Mouse (Mus musculus): Measurements from ENCODE around the gene Grk2. TPM values are rescaled to one million over a fixed set of nuclear protein-coding genes. Genes with fewer than 3 reads are reported as not detected.

Gene Grk2
- polyA plus RNA-seq, 1 experiment from 2014 or later = 14.4 TPM

GRCm38 (mm10) chr19:4301735-4302651, 4.0 kb downstream of the Grk2 start:
- H3K4me2 ChIP-seq = peak overlapping the region; percentile 88
- ATAC-seq = 0 out of 2 replicates have a peak, but pooled peaks have one; percentile 7
- 41% methylated on average over 21 of the region's 21 CpGs for WGBS

DNA sequence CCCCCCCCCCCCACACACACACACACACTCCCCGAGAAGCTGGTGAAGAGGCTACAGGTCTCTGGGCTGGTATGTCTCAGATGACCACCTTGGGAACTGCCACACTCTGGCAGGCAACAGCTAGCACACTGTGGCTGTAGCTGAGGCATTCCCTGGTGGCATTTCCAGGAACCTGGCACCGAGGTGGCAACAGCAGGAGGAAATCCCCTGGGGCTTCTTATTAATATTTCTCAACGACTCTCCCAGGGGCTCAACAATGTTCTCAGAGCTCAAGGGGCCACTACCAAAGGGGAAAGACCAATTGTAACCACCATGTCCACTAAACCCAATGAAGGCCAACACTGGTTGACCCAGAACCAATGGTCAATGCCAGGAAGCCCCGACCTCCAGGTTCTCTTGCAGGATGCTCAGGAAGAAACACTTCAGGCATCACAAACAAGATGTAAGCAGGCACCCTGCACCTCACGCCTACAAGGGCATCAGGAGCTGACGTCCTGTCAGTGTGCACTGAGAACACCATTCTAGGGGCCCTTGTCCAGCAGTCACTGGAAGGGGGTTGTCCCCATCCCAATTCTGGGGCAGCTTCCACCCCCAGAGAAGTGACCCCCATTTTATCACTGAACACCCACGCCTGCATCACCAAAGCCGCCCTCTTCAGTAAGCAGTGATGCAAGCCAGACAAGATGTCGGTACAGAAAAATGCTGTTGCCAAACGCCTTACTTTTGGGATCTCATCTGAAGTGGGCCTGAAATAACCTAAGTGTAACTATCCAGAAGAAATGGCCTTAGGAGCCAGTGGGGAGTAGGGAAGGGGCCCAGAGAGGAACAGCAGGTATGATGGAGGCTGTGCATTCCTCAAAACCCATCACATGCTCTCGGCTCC, 4.9 kb downstream of the Grk2 start:
- peaks cover 48% of the 10 kb centered on the region for H3K4me1 ChIP-seq
- no peaks in the 10 kb centered on the region for H3K27me3 ChIP-seq
- no peaks in the 10 kb centered on the region for H3K9me3 ChIP-seq (replicated peaks)
- peaks cover 7% of the 10 kb centered on the region; the same call in 1 of the 2 replicates for H3K36me3 ChIP-seq (ENCODE audit: poor library complexity, severe bottlenecking)
- WGBS = 74% methylated on average over 11 of the region's 11 CpGs
- H3K27ac ChIP-seq = peak overlapping the region; percentile 74
- H3K4me3 ChIP-seq = no peak overlapping the region
- no peak for ATAC-seq
- H3K9ac ChIP-seq = no peak overlapping the region
- H3K4me2 ChIP-seq = peak overlapping the region; percentile 88

More at GRCm38 (mm10) chr19:4301735-4302651, 4.0 kb downstream of the Grk2 start:
- H3K27me3 ChIP-seq = no peaks in the 10 kb centered on the region
- peak overlapping the region; percentile 74 for H3K27ac ChIP-seq
- H3K36me3 ChIP-seq (ENCODE audit: poor library complexity, severe bottlenecking) = peaks cover 7% of the 10 kb centered on the region; the same call in 1 of the 2 replicates
- peaks cover 54% of the 10 kb centered on the region for H3K4me1 ChIP-seq
- peak overlapping the region; percentile 45 for H3K9ac ChIP-seq
- peak overlapping the region; percentile 9; the same call in 1 of the 2 replicates for H3K4me3 ChIP-seq
- H3K9me3 ChIP-seq (replicated peaks) = no peaks in the 10 kb centered on the region

DNA sequence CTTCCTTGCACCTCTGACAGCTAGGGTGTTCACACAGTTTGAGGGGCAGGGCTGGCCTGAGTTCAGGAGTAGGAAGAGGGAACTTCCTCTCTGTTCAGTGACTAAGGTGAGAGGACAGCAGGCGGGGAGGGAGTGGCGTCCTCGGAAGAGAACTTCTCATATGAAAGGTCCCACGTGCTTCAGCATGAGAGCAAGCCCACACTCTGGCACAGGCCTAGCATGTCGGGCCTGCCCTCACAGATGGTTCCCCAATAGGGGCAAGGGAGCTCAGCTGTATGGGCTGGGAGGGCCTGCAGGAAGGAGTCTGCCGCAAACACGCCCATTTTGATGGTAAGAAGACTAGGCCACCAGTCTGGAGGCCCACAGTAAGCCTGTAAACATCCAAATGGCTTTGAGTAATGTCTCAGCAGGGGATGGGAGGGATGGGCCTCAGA, 5.7 kb downstream of the Grk2 start:
- peaks cover 14% of the 10 kb centered on the region; the same call in 1 of the 2 replicates for H3K36me3 ChIP-seq (ENCODE audit: poor library complexity, severe bottlenecking)
- WGBS = 54% methylated on average over 7 of the region's 7 CpGs
- H3K27me3 ChIP-seq = no peaks in the 10 kb centered on the region
- peak overlapping the region; percentile 21; the same call in 1 of the 2 replicates for H3K9ac ChIP-seq
- H3K4me2 ChIP-seq = no peak overlapping the region
- H3K27ac ChIP-seq = no peak overlapping the region
- ATAC-seq = no peak
- no peaks in the 10 kb centered on the region for H3K9me3 ChIP-seq (replicated peaks)
- peaks cover 46% of the 10 kb centered on the region for H3K4me1 ChIP-seq
- H3K4me3 ChIP-seq = no peak overlapping the region

DNA sequence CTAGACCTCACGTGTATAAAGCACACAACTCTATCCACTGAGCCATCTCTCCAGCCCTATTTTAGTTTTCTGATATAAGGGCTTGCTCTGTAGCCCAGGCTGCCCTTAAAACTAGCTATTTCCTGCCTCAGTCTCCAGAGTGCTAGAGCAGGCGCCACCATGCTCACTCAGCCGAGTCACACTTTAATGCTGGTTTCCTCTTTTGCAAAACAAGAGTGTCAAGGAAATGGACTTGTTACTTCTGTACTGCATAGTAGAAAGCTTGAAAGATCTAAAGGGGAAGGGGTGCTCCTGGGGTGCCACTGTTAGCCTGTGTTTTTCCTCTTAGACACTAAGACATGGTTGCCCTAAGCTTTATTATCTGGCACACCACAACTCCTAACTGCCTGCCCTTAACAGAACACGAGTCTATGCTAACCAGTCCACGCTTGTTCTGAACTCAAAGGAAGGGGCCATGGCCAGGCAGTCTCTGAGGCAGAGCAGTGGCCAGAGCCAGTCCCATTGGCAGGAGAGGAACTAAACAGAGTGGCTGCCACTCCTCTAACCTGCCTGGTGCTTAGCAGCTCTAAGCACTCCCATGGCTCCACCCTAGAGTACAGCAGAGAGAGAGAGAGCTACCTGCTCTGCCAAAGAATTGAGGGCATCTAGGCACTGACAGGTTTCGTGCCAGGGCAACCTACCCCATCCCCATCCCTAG, 6.3 kb downstream of the Grk2 start:
- no peak overlapping the region for H3K4me3 ChIP-seq
- no peak overlapping the region for H3K4me2 ChIP-seq
- peaks cover 40% of the 10 kb centered on the region for H3K4me1 ChIP-seq
- H3K36me3 ChIP-seq (ENCODE audit: poor library complexity, severe bottlenecking) = peaks cover 19% of the 10 kb centered on the region; the same call in 1 of the 2 replicates
- no peaks in the 10 kb centered on the region for H3K9me3 ChIP-seq (replicated peaks)
- H3K27ac ChIP-seq = no peak overlapping the region; the same call in 1 of the 2 replicates
- 89% methylated on average over 6 of the region's 6 CpGs for WGBS
- ATAC-seq = no peak
- H3K27me3 ChIP-seq = no peaks in the 10 kb centered on the region
- no peak overlapping the region for H3K9ac ChIP-seq

DNA sequence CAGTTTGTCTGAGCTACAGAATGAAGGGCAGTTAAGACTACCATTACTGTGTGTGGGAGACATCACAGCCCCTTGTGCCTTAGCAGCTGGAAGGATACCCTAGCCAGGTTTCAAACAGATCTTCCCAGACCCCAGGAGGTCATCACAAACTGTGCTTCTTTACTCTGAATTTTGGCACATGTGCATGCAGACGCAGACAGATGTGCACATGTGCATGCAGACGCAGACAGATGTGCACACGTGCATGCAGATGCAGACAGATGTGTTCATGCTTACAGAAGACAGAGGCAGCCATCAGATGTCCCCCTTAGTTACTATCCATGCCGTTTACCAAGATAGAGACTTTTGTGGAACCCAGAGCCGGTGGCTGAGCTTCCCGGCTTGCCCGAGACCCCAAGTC, 6.9 kb downstream of the Grk2 start:
- WGBS = 90% methylated on average over 7 of the region's 7 CpGs

DNA sequence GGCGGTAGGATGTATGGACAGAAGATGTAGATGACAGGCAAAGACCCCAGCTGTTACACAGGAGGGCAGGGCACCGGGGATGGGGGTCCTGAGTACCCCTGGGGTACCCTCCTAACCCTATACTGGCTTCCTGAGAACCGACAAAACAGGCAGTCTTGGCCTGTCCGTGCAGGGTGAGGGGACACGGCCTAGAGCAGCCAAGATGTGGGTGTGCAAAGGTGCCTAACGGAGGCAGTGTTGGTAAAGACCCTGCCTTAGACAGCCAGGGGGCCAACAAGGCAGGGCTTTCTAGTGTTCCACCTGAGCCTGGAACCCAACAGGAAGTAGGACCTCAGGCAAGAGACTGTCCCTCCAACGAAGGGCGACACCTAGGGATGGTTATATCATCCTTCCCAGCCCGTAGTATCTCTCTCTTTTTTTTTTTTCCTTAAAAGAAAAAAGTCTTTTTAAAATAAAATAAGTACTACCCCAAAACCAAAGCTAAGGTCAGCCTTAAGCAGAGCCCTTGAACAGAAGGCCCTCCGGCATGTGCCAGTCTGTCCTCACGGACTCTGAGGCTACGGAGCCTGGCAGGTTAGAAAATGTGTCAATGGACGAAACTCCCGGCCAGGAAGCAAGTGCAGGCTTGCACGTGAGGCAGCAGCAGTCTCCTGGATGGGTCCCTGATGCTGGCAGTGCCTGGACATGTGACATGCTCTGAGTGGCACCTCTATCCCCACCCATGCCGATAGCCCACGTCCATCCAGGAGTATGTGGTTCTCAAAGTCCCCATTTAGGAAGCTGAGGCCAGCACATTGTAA, 7.5 kb downstream of the Grk2 start:
- 91% methylated on average over 17 of the region's 17 CpGs for WGBS
- Histone ChIP-seq H3K9ac (no peak overlapping the region), H3K36me3 (ENCODE audit: poor library complexity, severe bottlenecking) (peaks cover 30% of the 10 kb centered on the region), H3K27me3 (no peaks in the 10 kb centered on the region), H3K4me2 (no peak overlapping the region), H3K9me3 (replicated peaks) (no peaks in the 10 kb centered on the region), H3K4me3 (no peak overlapping the region), H3K27ac (no peak overlapping the region), H3K4me1 (peaks cover 28% of the 10 kb centered on the region)
- no peak for ATAC-seq

More for the DNA sequence above, 6.9 kb downstream of the Grk2 start:
- Histone ChIP-seq H3K27me3 (no peaks in the 10 kb centered on the region), H3K9me3 (replicated peaks) (no peaks in the 10 kb centered on the region), H3K9ac (no peak overlapping the region), H3K4me2 (no peak overlapping the region), H3K4me3 (no peak overlapping the region), H3K27ac (no peak overlapping the region), H3K4me1 (peaks cover 34% of the 10 kb centered on the region), H3K36me3 (ENCODE audit: poor library complexity, severe bottlenecking) (peaks cover 25% of the 10 kb centered on the region)
- no peak for ATAC-seq

DNA sequence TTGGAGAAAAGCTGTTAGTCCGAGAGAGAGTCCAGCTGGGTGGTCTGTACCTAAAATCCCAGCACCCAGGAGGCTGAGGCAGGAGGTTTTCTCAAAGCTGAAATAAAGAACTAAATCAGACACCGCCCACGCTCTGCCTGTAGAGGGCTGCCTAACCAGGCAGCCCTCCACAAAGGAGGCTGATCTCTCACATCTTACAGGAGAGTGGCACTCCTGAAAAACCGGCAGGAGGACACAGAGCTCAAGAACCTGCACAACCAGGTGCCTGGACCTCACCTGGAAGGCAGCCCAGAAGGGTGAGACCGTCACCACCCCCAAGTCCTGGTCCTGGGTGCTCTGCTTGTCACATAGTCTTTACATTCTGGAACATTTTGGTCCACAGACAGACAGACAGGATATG, 8.2 kb downstream of the Grk2 start:
- H3K4me1 ChIP-seq = peaks cover 22% of the 10 kb centered on the region
- H3K36me3 ChIP-seq (ENCODE audit: poor library complexity, severe bottlenecking) = peaks cover 34% of the 10 kb centered on the region
- no peak for ATAC-seq
- WGBS = 91% methylated on average over 5 of the region's 5 CpGs
- H3K9ac ChIP-seq = no peak overlapping the region
- no peak overlapping the region for H3K4me3 ChIP-seq
- no peaks in the 10 kb centered on the region for H3K9me3 ChIP-seq (replicated peaks)
- no peak overlapping the region for H3K27ac ChIP-seq
- H3K27me3 ChIP-seq = no peaks in the 10 kb centered on the region
- no peak overlapping the region for H3K4me2 ChIP-seq

GRCm38 (mm10) chr19:4296611-4297010, 9.4 kb downstream of the Grk2 start:
- Histone ChIP-seq H3K9me3 (replicated peaks) (no peaks in the 10 kb centered on the region), H3K4me1 (peaks cover 9% of the 10 kb centered on the region), H3K36me3 (ENCODE audit: poor library complexity, severe bottlenecking) (peaks cover 46% of the 10 kb centered on the region), H3K27me3 (no peaks in the 10 kb centered on the region), H3K4me3 (no peak overlapping the region), H3K4me2 (no peak overlapping the region), H3K9ac (no peak overlapping the region), H3K27ac (no peak overlapping the region)
- ATAC-seq = no peak
- 88% methylated on average over 2 of the region's 2 CpGs for WGBS

GRCm38 (mm10) chr19:4295391-4295790, 10.6 kb downstream of the Grk2 start:
- no peak overlapping the region for H3K27ac ChIP-seq
- no peaks in the 10 kb centered on the region for H3K27me3 ChIP-seq
- H3K36me3 ChIP-seq (ENCODE audit: poor library complexity, severe bottlenecking) = peaks cover 58% of the 10 kb centered on the region
- no peaks in the 10 kb centered on the region for H3K4me1 ChIP-seq
- H3K9ac ChIP-seq = no peak overlapping the region
- H3K9me3 ChIP-seq (replicated peaks) = no peaks in the 10 kb centered on the region
- no peak overlapping the region for H3K4me3 ChIP-seq
- H3K4me2 ChIP-seq = no peak overlapping the region
- 90% methylated on average over 4 of the region's 4 CpGs for WGBS
- no peak for ATAC-seq

GRCm38 (mm10) chr19:4294381-4295097, 11.5 kb downstream of the Grk2 start:
- WGBS = 81% methylated on average over 14 of the region's 14 CpGs
- H3K4me3 ChIP-seq = no peak overlapping the region
- H3K27me3 ChIP-seq = no peaks in the 10 kb centered on the region
- no peaks in the 10 kb centered on the region for H3K9me3 ChIP-seq (replicated peaks)
- no peak overlapping the region for H3K9ac ChIP-seq
- no peak for ATAC-seq
- H3K4me2 ChIP-seq = no peak overlapping the region
- no peaks in the 10 kb centered on the region for H3K4me1 ChIP-seq
- no peak overlapping the region for H3K27ac ChIP-seq
- H3K36me3 ChIP-seq (ENCODE audit: poor library complexity, severe bottlenecking) = peaks cover 67% of the 10 kb centered on the region

Data from forebrain, embryonic 13.5 days (tissue).